Mouse (Mus musculus): ENCODE measurements around the gene Heatr1.

GRCm38 (mm10) chr13:12439586-12439985 is 44.8 kb downstream of the Heatr1 start:
- no peak for TF ChIP-seq HCFC1 (IDR thresholded peaks at IDR 0.05; ENCODE audit: low read depth, low read length)
- TF ChIP-seq MAX (IDR thresholded peaks at IDR 0.05; ENCODE audit: low read length): no peak
- TF ChIP-seq POLR2AphosphoS2 (IDR thresholded peaks at IDR 0.05; ENCODE audit: low read length): no peak
- TF ChIP-seq NRF1 (IDR thresholded peaks at IDR 0.05; ENCODE audit: insufficient read depth, low read depth, low read length, poor library complexity, severe bottlenecking): no peak
- no peak for TF ChIP-seq EP300 (IDR thresholded peaks at IDR 0.05; ENCODE audit: low read depth in 1 of 2, low read length in 2 of 2)
- no peak for TF ChIP-seq CTCF (IDR thresholded peaks at IDR 0.05 in 2 of 3, conservative IDR thresholded peaks at IDR 0.05 in 1 of 3; ENCODE audit: control insufficient read depth in 1 of 3, insufficient read depth in 1 of 3, low read depth in 2 of 3, low read length in 3 of 3, poor library complexity in 1 of 3, severe bottlenecking in 1 of 3)
- no peak for TF ChIP-seq TCF12 (IDR thresholded peaks at IDR 0.05; ENCODE audit: low read depth, low read length)
- TF ChIP-seq RCOR1 (IDR thresholded peaks at IDR 0.05; ENCODE audit: low read depth, low read length): no peak
- no peak for TF ChIP-seq CHD2 (IDR thresholded peaks at IDR 0.05; ENCODE audit: low read length)
- no peak for TF ChIP-seq ZNF384 (IDR thresholded peaks at IDR 0.05; ENCODE audit: low read depth, low read length)
- no peak for TF ChIP-seq POLR2A (IDR thresholded peaks at IDR 0.05; ENCODE audit: control insufficient read depth in 1 of 2, insufficient read depth in 1 of 2, low read depth in 1 of 2, low read length in 2 of 2, poor library complexity in 1 of 2)
